Mouse (Mus musculus) lung, postnatal 0 days (tissue): ENCODE results near the gene Cfap61.

ENCODE experiments used
- CTCF ChIP-seq: IDR thresholded peaks from 2 replicates; pipeline ENCODE4 v1.5.1; 2016; ENCODE audit warnings: antibody characterized with exemption, mild to moderate bottlenecking
- EP300 ChIP-seq: IDR thresholded peaks from 2 replicates; pipeline ENCODE4 v1.6.1; 2016; ENCODE audit warnings: antibody characterized with exemption, mild to moderate bottlenecking, control low read depth

- TF ChIP-seq CTCF, result peak; percentile 35; the same call in 1 of the 2 replicates
- TF ChIP-seq EP300, result no peak
These were observed 13.5 kb upstream of the Cfap61 start for GRCm38 (mm10) chr2:145920941-145921650.
